Mouse (Mus musculus): ENCODE results near the gene Vat1l.

Gene Vat1l

GRCm38 (mm10) chr8:114411421-114411820 is 206.0 kb downstream of the Vat1l start:
- no peak for DNase-seq

GRCm38 (mm10) chr8:114417786-114418185 is 212.4 kb downstream of the Vat1l start, which contains the start of gene Clec3a:
Gene Clec3a, plus strand, starts transcription at chr8:114418086.
- no peak for DNase-seq

GRCm38 (mm10) chr8:114418486-114418885 is 213.1 kb downstream of the Vat1l start:
- no peak for DNase-seq

- DNase-seq, result no peak
Observed at GRCm38 (mm10) chr8:114418904-114419303, 213.5 kb downstream of the Vat1l start.

- no peak for DNase-seq
Observed at GRCm38 (mm10) chr8:114421544-114421943, 216.1 kb downstream of the Vat1l start.

Measured in lung, adult 18-20 months (tissue).